Mouse (Mus musculus) cerebellum, postnatal 14 days (tissue): ENCODE results near the gene Mixl1.

Experiments used
- DNase-seq, 2 experiments: peaks; one replicate each; pipeline ENCODE4 v3.0.0; 2021; ENCODE audit warnings: mixed read lengths in 2 of 2

The Mixl1 gene

GRCm38 (mm10) chr1:180696626-180697352 is at the start of gene Mixl1:
Gene Mixl1 (minus strand): TSS chr1:180697034.
- DNase-seq, result no peak

DNA sequence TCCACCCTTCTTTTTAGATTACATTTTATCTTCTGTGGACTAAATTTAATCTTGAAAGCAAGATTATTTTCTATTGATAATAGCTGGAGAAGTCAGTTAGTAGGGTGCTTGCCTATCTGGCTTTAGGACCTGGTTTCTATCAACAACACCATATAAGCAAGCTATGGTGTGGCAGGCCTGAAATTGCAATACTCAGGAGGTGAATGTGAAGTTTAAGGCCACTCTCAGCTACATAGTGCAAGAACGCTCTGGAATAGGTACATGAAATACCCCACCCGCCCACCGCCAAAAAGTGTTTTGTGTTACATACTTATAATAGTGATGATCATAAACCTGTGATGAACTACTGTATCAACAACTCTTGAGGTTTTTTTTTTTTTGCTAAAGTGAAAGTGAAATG is 32.4 kb upstream of the Mixl1 start:
- DNase-seq, result no peak

- no peak for DNase-seq
Measured at GRCm38 (mm10) chr1:180726183-180726582, 29.3 kb upstream of the Mixl1 start.

GRCm38 (mm10) chr1:180725704-180726179 is 28.9 kb upstream of the Mixl1 start, which contains the start of gene Acbd3:
Gene Acbd3 (plus strand): TSS chr1:180726043.
- peak; percentile 89 to 90 for DNase-seq

DNA sequence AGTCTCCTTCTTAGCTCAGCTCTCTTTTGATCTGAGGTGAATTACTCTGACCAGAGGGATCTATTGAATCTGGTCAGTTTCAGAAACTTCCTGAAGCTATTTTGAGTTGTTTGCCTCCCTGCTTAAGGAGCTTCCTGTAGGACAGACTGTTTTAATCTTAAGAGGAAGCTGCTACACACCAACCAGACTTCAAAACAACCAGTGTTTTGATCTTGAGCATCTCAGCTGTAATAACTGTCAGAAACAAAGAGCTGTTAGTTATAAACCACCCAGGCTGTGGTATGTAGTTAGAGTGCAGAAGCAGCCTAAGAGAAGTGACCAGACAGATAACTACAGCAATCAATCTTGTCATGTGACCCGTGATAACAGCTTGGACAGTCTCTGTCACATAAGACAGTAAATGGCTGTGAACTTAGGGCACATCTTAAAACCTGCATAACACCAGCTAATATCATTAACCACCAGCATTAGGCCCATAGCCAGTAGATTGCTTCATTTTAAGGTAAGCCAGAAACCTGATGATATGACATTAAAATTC is 26.9 kb upstream of the Mixl1 start:
- no peak for DNase-seq

- no peak for DNase-seq
Measured at GRCm38 (mm10) chr1:180722608-180723007, 25.8 kb upstream of the Mixl1 start.

- peak; percentile 92 to 95 for DNase-seq
Measured at GRCm38 (mm10) chr1:180719951-180720689, 23.3 kb upstream of the Mixl1 start.

DNA sequence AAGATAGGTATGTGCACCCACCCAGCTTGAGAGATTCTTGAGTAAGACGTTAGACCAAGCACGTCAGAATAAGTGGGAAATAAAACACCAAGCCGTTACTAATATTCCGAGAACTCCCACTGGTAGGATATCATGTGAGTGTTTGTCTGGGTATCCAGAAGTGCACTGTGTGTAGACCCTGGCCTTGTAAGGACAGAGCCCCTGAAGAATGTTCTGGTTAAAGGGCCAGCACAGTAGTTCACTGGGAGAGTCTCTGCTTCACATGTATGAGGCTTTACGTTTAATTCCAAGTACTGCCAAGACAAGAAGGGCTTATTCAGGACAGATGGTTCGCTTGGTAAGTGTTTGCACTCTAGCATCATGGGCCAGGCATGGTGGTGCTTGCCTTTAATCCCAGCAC is 22.6 kb upstream of the Mixl1 start:
- DNase-seq, result no peak

- no peak for DNase-seq
Measured at GRCm38 (mm10) chr1:180718756-180719155, 21.9 kb upstream of the Mixl1 start.

- DNase-seq, result no peak
Measured at GRCm38 (mm10) chr1:180708935-180709776, 12.3 kb upstream of the Mixl1 start.

GRCm38 (mm10) chr1:180707813-180708212 is 11.0 kb upstream of the Mixl1 start:
- DNase-seq, result no peak

DNA sequence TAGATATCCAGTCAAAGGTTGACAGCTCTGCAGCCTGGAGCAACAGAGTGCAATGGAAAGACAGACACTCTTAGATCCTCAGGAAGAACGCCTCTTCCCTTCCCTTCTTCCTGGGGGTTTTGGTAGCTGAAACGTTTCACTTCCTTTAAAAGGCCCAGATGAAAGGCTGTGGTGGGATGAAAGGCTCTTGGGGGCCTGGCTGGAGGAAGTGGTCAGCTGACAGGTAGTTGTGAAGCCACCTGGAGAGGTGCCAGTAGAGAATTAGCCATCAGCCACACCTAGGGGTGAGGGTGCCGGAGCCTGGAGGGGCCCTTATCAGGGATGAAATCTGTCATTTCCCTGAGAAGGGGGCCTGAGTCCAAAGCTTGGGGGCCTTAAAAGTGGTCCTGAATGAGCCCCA is 10.5 kb upstream of the Mixl1 start:
- no peak for DNase-seq

DNA sequence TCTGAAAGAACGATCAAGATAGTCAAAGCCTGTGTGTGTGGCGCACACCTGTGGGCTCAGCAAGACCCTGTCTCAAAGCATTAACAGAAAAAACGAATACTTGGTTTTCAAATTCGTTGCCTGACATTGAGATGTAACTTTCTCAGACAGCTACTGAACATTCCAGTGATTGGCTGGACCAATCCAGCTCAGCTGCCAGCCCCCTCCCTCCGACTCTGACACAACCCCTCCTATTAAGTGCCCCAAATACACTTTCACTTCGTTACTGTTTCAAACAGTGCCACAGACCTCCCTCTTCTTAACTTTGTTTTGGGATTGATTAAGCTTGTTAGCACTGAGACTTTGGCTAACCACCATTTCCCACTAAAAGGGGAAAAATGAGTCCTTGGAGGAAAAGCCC is 6.6 kb upstream of the Mixl1 start:
- DNase-seq, result no peak

DNA sequence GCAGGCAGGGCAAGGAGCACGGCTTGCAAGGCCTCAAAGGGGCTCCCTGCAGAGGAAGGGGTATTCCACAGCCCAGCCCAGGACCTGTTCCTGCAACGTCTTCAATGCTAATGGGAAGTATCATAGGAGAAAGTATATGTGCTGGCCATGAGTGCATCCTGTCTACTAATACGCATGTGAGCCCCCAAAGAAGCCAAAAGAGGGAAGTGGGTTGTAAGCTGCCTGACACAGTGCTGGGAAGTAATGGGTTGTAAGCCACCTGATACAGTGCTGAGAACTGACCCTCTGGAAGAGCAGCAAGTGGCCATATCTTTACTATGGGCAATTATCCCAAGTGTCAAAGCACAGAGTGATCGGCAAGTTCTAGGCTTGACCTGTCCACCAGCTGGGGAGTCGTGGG is 1.2 kb upstream of the Mixl1 start:
- no peak for DNase-seq

GRCm38 (mm10) chr1:180691284-180691683 is 5.5 kb downstream of the Mixl1 start:
- no peak for DNase-seq
